Mouse (Mus musculus) frontal cortex, adult 2 months (tissue): ENCODE data around the gene Gfi1. TPM values are rescaled to one million over a fixed set of nuclear protein-coding genes. Genes with fewer than 3 reads are reported as not detected.

Experiments
- DNase-seq, 2 experiments: peaks; one replicate each; pipeline ENCODE4 v3.0.0; 2022; ENCODE audit warnings: low spot score in 1 of 2; ENCODE audit errors: extremely low spot score in 1 of 2
- polyA plus RNA-seq: library from polyadenylated mRNA; depleted of rRNA; stranded (reverse); fragments of >200 nt; gene quantifications from 2 replicates; pipeline ENCODE4 v1.2.3, GENCODE M21; 2012

The Gfi1 gene
- polyA plus RNA-seq, 1 experiment = 0.10 TPM

DNA sequence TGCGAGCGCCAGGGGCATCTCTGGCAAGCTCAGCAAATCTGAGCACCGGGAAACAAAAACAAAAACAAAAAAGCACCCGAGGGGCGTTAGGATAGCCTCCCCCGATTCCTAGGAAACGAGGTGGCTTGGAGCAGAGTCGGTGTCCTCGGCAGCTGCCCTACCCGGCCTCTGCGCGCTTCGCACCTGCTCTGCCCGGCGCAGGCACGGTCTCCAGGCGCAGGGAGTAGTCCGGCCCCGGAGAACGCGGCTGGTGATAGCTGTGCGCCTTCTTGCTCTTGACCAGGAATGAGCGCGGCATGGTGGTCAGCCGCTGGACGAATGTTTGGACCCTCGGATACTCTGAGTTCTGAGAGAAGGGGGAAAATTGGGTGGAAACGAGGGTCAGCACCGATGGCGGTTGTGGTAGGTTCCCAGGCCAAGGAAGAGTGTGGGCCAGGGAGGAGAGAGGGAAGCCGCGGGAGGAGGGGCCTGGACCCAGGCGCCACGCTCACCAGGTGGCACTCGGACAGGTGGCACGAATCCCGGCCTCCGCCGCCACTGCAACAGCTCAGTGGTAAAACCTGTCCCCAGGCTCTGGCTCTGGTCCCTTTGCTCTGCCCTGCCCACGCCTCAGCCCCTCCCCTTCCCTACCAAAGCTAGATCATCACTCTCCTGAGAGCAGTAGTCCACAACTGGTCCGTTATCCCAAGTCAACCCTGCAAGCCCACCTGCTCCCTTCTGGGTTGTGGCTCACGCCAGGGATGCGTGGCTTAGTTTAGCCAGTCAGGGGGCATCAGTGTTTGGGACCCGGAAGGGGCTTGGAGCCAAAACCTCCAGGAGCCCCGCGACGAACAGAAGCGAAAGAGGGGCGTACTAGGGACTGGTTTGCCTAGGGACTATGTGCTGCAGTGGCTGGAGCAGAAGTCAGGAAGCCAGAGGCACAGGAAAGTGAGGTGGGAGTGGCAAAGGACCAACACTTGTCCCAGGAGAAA lies 2.0 kb downstream of the Gfi1 start:
- no peak for DNase-seq

GRCm38 (mm10) chr5:107722661-107723532 lies 2.9 kb downstream of the Gfi1 start:
- no peak for DNase-seq

DNA sequence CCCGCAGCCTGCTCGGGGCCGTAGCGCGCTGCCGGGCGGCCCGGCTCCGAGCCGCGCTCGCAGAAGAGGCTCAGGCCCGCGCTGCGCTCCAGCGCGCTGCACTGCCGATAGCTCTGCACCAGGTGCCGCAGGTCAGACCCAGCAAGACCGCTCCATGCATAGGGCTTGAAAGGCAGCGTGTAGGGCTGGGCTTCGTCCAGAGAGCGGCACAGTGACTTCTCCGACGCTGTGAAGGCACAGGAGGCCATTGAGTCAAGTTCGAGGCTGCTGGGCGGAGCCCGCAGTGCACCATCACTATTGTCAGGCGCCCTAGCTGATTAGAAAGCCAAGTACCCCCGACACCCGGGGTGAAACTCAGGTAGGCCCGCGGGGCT lies 4.2 kb downstream of the Gfi1 start:
- DNase-seq = no peak

DNA sequence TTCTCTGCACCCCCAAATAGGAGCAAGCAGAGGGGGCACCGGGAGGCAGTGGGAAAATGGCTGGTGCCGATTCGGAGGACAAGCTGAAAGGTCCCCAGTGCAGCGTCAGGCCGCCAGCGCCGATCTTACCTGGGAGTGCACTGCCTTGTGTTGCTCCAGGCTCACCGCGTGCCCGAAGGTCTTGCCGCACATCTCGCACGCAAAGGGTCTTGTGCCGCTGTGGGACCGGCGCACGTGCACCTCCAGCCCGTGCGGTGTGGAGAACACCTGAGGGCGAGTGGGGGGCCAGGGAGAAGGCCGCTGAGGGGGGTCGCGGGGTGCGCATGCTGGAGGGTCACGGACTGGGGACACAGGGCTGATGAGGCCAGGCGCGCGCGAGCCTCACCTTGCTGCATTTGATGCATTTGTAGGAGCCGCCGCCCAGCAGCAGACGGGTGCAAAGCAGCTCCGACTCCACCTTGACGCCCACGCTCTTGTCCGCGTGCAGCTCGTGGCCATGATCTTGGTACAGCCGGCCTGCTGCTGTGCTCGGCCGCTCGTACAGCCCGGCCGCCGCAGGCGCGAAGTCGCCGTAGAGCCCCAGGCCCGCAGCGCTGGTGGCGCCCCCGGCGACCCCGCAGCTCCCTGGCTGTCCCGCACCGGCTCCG lies 4.7 kb downstream of the Gfi1 start:
- DNase-seq = no peak

DNA sequence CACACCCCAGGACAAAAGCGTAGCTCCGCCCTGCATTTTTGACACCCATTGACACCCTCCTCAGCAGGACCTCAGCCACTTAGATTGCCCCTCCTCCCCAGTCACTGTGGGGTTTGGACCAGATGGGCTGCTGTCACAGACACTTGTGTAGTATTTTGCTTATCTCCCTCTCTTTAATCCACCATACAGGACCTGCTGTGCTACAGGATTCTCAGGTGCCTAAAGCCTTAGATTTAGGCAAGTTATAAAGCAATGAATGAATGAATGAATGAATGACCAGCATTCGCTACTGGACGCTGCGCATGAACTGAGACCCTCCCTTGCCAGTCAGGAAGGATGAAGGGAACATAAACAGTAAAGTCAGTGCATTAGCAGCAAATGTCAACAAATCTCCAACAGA lies 5.3 kb downstream of the Gfi1 start:
- DNase-seq = no peak

GRCm38 (mm10) chr5:107719786-107720185 lies 6.0 kb downstream of the Gfi1 start:
- no peak for DNase-seq

DNA sequence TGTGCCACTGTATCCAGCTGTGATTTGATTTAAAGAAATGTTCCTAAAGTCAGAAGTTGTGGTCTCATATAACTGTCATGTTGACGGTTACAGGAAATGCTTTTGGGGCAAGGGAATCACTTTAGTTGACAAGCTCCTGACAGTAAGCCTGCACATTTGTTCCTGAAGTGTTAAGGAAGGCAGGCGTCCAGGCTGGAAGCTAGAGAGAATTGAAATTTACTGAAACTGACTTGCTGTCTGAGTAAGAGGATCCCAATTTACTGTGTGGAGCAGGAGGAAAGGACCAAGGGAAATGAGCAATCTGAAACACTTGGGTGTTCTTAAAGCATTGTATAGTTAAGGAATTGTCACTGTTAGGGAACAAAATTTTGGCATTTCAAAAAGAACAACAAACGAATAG lies 6.6 kb downstream of the Gfi1 start:
- no peak for DNase-seq

DNA sequence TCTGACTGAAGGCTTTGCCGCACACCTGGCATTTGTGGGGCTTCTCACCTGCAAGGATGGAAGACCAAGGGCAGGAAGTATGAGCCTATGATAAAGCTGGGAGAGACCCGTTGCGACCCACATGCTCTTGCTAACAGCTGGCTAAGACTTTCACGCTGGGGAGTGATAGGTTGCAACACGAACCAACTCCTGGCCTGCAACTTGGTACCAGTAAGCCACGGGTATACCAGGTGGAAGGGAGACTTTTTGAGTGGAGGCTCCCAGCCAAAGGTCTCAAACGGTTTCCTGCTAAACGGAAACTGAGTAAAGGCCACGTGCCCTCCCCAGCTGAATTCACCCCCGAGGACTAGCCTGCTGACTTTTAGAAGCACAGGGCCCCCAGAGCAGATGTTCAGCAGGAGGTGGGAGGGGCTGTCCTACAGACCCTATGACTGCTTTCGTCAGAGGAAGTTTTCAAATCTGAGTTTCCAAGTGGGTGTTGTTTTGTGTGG lies 7.9 kb downstream of the Gfi1 start:
- no peak for DNase-seq

DNA sequence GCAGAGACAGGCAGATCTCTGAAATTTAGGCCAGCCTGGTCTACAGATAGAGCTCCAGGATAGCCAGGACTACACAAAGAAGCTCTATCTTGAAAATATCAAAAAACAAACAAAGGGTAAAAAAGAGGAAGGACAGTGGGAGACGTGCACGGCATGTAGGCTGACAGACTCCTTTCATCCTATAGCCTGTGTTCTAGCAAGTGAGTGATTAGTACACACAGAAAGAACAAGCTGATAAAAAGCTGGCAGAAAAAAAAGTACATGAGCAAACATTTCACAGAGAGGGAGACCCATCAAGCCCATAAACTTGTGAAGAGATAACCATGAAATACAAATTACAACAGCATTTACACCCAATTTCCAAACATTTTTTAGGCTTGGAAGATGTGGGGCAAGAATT lies 14.1 kb downstream of the Gfi1 start:
- DNase-seq = no peak

- DNase-seq = no peak
Observed at GRCm38 (mm10) chr5:107708124-107708797, 17.6 kb downstream of the Gfi1 start.

DNA sequence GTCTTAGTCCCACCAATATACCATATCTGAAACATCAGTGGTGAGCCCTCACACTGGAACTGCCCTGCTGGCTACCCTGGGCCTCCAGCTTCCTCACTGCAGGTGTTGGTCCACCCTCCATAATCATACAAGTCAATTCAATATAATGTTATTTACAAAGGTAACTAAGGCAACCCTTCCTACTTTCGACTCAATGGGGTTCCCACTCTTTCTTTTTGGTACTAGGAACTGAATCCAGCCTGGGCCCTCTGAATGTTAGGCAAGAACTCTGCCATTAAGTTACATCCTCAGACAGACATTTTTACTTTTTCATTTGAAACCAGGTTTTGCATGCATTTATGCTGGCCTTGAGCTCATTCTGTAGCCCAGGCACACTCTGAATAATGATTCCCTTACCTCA lies 19.6 kb downstream of the Gfi1 start:
- DNase-seq = no peak

- no peak for DNase-seq
Observed at GRCm38 (mm10) chr5:107705756-107706155, 20.1 kb downstream of the Gfi1 start.

DNA sequence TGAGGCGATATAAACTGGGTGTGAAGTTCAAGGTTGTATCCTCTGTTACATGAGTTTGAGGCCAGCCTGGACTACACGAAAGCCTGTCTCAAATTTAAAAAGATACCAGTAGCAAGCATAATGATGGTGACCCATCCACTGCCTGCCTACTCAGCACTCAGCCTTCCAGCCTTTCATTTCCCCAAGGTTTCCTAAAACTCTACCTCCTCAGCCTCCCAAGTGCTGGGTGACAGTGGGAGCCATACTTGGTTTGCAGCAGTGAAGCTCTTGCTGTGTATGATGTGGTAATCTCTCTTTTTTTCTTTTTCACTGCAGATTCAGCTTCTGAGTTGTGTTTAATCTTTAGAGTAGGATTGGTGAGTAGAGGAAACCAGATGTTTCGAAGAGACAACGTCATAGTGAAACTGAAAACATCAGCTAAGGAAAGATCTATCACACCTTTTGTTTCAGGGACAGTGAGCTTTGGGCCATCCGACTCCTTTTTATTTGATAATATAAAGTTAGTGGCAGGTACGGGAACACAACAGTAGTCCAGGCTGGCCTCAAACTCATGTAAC lies 22.6 kb downstream of the Gfi1 start:
- no peak for DNase-seq

DNA sequence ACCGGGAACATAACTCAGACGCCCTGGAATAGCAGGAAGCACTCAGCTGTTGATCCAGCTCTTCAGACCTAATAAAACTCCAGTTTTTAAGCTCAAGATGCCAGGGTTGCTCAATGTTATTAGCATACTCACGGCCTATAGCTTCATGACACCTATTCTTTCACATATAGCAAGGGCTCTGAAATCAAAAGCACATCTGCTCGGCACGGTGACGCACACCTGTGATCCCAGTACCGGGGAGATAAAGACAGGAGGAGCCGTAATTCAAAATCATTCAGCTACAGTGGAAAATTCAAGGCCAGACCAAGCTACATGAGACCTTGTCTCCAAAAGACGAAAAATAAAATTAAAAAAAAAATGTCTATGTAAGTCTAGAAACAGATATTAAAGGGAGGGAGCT lies 24.2 kb downstream of the Gfi1 start:
- DNase-seq = no peak

- DNase-seq = no peak
Observed at GRCm38 (mm10) chr5:107700873-107701272, 25.0 kb downstream of the Gfi1 start.

- no peak for DNase-seq
Observed at GRCm38 (mm10) chr5:107698888-107699287, 26.9 kb downstream of the Gfi1 start.

DNA sequence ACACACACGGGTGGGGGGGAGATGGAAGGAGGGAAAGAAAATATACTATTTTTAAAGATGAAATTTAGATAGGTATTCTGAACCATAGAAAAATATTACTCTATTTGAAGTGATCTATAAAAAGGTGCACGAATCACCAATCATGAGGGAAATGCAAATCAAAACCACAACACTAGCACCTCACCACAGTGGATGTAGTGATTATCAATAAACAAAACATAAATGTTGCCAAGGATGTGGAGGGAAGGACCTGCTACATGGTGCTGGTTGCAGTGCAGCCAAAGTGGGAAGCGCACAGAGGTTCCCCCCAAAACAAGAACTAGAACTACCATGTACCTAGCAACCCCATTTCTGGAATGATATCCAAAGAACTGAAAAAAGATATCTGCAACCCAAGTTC lies 30.8 kb downstream of the Gfi1 start:
- no peak for DNase-seq

GRCm38 (mm10) chr5:107688499-107688866 lies 37.4 kb downstream of the Gfi1 start:
- no peak for DNase-seq

- DNase-seq = peak; percentile 16 to 70
Observed at GRCm38 (mm10) chr5:107687592-107688498, 38.0 kb downstream of the Gfi1 start.
